In the genomic region with DNA sequence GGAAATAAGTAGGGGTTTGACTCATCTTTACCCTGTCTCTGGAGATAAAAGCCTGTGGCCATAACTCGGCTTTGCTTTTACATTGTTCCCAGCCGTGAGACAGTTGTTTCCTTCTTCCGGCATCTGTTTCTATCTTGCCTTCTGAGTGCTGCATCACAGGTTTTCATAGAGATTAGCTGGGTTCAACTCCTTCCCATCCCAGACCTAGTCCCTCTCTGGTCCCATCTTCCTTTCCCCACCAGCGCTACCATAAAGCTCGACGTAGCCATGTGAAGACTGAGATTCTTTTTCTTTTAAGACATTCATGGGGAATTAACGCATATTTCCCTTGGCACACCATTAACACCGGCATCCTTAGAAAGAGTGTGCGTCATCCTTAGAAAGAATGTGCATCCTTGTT, we compare ENCODE assay signal across 10 mouse cellular contexts.
DNase-seq lines count a peak whose midpoint lies in the region; ATAC-seq and TF ChIP-seq lines count a peak whose summit lies in the region.
"Had no signal": no experiment of that assay in that cellular context is flagged by ENCODE, and none has a peak within 500 bp of the region (broad histone marks: within the 10 kb centered on the region; RNA-seq: fewer than 3 reads in every experiment).

No protein-coding gene starts in this region.

- TF ChIP-seq CTCF in heart, adult 2 months (IDR thresholded peaks at IDR 0.05) = no peak
- no peak for TF ChIP-seq CTCF in cerebellum, adult 2 months (IDR thresholded peaks at IDR 0.05; ENCODE audit: borderline replicate concordance, insufficient read depth, low read depth, low read length)

- H3K9me3 ChIP-seq in heart, embryonic 14.5 days (ENCODE audit: control insufficient read depth, low read length) = no peaks in the 10 kb centered on the region
- H3K9me3 ChIP-seq in embryonic facial prominence, embryonic 13.5 days = no peaks in the 10 kb centered on the region
- H3K9me3 ChIP-seq in intestine, embryonic 15.5 days = no peaks in the 10 kb centered on the region
- no peaks in the 10 kb centered on the region for H3K9me3 ChIP-seq in midbrain, embryonic 15.5 days

- peaks cover 28 to 46% of the 10 kb centered on the region in 2 experiments for H3K4me1 ChIP-seq in heart, embryonic 14.5 days (ENCODE audit: control insufficient read depth in 2 of 2, insufficient read depth in 2 of 2, low read length in 2 of 2)
- H3K4me1 ChIP-seq in heart, adult 2 months (ENCODE audit: control insufficient read depth, insufficient read depth, low read length) = peaks cover 4% of the 10 kb centered on the region
- peaks cover 60% of the 10 kb centered on the region for H3K4me1 ChIP-seq in embryonic facial prominence, embryonic 13.5 days
- peaks cover 41% of the 10 kb centered on the region for H3K4me1 ChIP-seq in intestine, embryonic 15.5 days (replicated peaks)
- H3K4me1 ChIP-seq in midbrain, embryonic 15.5 days = peaks cover 34% of the 10 kb centered on the region
- peaks cover 14% of the 10 kb centered on the region for H3K4me1 ChIP-seq in cerebellum, adult 2 months (ENCODE audit: control insufficient read depth, insufficient read depth, low read length)

- TF ChIP-seq EP300 in heart, adult 2 months (IDR thresholded peaks at IDR 0.05; ENCODE audit: insufficient read depth, low read depth, low read length) = no peak

- no peaks in the 10 kb centered on the region for H3K79me2 ChIP-seq in heart, adult 2 months (replicated peaks; ENCODE audit: control insufficient read depth, insufficient read depth, low read length)

- peak overlapping the region; percentile 57 for H3K4me2 ChIP-seq in heart, embryonic 14.5 days (ENCODE audit: low read length)
- H3K4me2 ChIP-seq in embryonic facial prominence, embryonic 13.5 days = peak overlapping the region; percentile 70
- H3K4me2 ChIP-seq in intestine, embryonic 15.5 days (replicated peaks) = peak overlapping the region; percentile 60
- peak overlapping the region; percentile 46 for H3K4me2 ChIP-seq in midbrain, embryonic 15.5 days

- H3K27ac ChIP-seq in heart, embryonic 14.5 days (replicated peaks in 1 of 2; ENCODE audit: control insufficient read depth in 1 of 2, insufficient read depth in 1 of 2, low read depth in 2 of 2, low read length in 2 of 2) = peak overlapping the region; percentile 97 to 98; a peak in 3 of 4 replicates
- no peak overlapping the region for H3K27ac ChIP-seq in heart, adult 2 months
- peak overlapping the region; percentile 8; the same call in 1 of the 2 replicates for H3K27ac ChIP-seq in embryonic facial prominence, embryonic 13.5 days
- 0 out of 2 replicates have a peak overlapping the region, but pooled peaks have one; percentile 27 for H3K27ac ChIP-seq in intestine, embryonic 15.5 days
- no peak overlapping the region for H3K27ac ChIP-seq in midbrain, embryonic 15.5 days
- H3K27ac ChIP-seq in cerebellum, adult 2 months (ENCODE audit: insufficient read depth, low read length) = no peak overlapping the region

- no peak for DNase-seq in heart, adult 2 months
- DNase-seq in frontal cortex, postnatal 14 days (ENCODE audit: low spot score in 2 of 2) = no peak
- no peak for DNase-seq in spleen, postnatal 14 days (ENCODE audit: low spot score in 2 of 2)
- DNase-seq in cerebellum, adult 2 months = no peak
- DNase-seq: left cerebral cortex, postnatal 4 days; right cerebral cortex, postnatal 25 days had no signal

- 0% methylated on average over 9 of the region's 9 CpGs for WGBS in heart, embryonic 14.5 days
- WGBS in heart, adult 2 months = 12% methylated on average over 9 of the region's 9 CpGs
- 1% methylated on average over 9 of the region's 9 CpGs for WGBS in embryonic facial prominence, embryonic 13.5 days
- 6% methylated on average over 9 of the region's 9 CpGs for WGBS in intestine, embryonic 15.5 days
- WGBS in midbrain, embryonic 15.5 days = under 1% methylated on average over 9 of the region's 9 CpGs
- WGBS in cerebellum, adult 2 months = 67% methylated on average over 9 of the region's 9 CpGs

- ATAC-seq in heart, embryonic 14.5 days (ENCODE audit: insufficient number of reproducible peaks, insufficient read depth, low FRiP score, low read depth) = no peak
- no peak for ATAC-seq in embryonic facial prominence, embryonic 13.5 days (ENCODE audit: insufficient number of reproducible peaks, insufficient read depth, low FRiP score, low TSS enrichment, low read depth)
- ATAC-seq in intestine, embryonic 15.5 days = peak; percentile 5; the same call in 1 of the 2 replicates
- ATAC-seq in midbrain, embryonic 15.5 days (replicated peaks) = peak; percentile 16

- H3K27me3 ChIP-seq in heart, embryonic 14.5 days (ENCODE audit: control insufficient read depth, insufficient read depth, low read length) = no peaks in the 10 kb centered on the region
- H3K27me3 ChIP-seq in heart, adult 2 months (ENCODE audit: control insufficient read depth, insufficient read depth, low read length) = no peaks in the 10 kb centered on the region
- H3K27me3 ChIP-seq in embryonic facial prominence, embryonic 13.5 days = peaks cover 28% of the 10 kb centered on the region
- H3K27me3 ChIP-seq in intestine, embryonic 15.5 days (replicated peaks) = no peaks in the 10 kb centered on the region
- H3K27me3 ChIP-seq in midbrain, embryonic 15.5 days (replicated peaks) = no peaks in the 10 kb centered on the region
- H3K27me3 ChIP-seq in cerebellum, adult 2 months (ENCODE audit: control insufficient read depth, insufficient read depth, low read length) = no peaks in the 10 kb centered on the region

- no peaks in the 10 kb centered on the region for H3K36me3 ChIP-seq in heart, embryonic 14.5 days (ENCODE audit: control insufficient read depth, insufficient read depth, low read length)
- H3K36me3 ChIP-seq in heart, adult 2 months (ENCODE audit: control insufficient read depth, insufficient read depth, low read length) = no peaks in the 10 kb centered on the region; the same call in 1 of the 2 replicates
- no peaks in the 10 kb centered on the region for H3K36me3 ChIP-seq in embryonic facial prominence, embryonic 13.5 days
- no peaks in the 10 kb centered on the region for H3K36me3 ChIP-seq in intestine, embryonic 15.5 days
- no peaks in the 10 kb centered on the region for H3K36me3 ChIP-seq in midbrain, embryonic 15.5 days (replicated peaks)

- peak overlapping the region; percentile 61 to 71 for H3K4me3 ChIP-seq in heart, embryonic 14.5 days (ENCODE audit: control insufficient read depth in 1 of 2, insufficient read depth in 1 of 2, low read depth in 1 of 2, low read length in 2 of 2)
- H3K4me3 ChIP-seq in heart, adult 2 months = no peak overlapping the region
- peak overlapping the region; percentile 45 for H3K4me3 ChIP-seq in embryonic facial prominence, embryonic 13.5 days
- H3K4me3 ChIP-seq in intestine, embryonic 15.5 days (replicated peaks) = peak overlapping the region; percentile 30
- peak overlapping the region; percentile 21 for H3K4me3 ChIP-seq in midbrain, embryonic 15.5 days
- H3K4me3 ChIP-seq in cerebellum, adult 2 months (replicated peaks; ENCODE audit: insufficient read depth, low read depth, low read length) = no peak overlapping the region

- peak overlapping the region; percentile 73 for H3K9ac ChIP-seq in heart, embryonic 14.5 days (ENCODE audit: low read length)
- no peak overlapping the region for H3K9ac ChIP-seq in heart, adult 2 months (ENCODE audit: low read depth, low read length)
- no peak overlapping the region for H3K9ac ChIP-seq in embryonic facial prominence, embryonic 13.5 days
- H3K9ac ChIP-seq in intestine, embryonic 15.5 days = no peak overlapping the region
- H3K9ac ChIP-seq in midbrain, embryonic 15.5 days = no peak overlapping the region

- TF ChIP-seq POLR2A in heart, adult 2 months (IDR thresholded peaks at IDR 0.05; ENCODE audit: insufficient read depth, low read depth, low read length) = no peak
- no peak for TF ChIP-seq POLR2A in cerebellum, adult 2 months (IDR thresholded peaks at IDR 0.05; ENCODE audit: borderline replicate concordance, insufficient read depth, low read length)

- intact Hi-C loops in heart, adult 2 months (cut with DNase I) = loop anchor here (5.0 kb wide), 1 partner anchor 35 kb away; no protein-coding TSS in a partner anchor

Comparison
In these comparisons a context has a peak if more than half of its experiments do, and no peak if none do; other contexts are left out.
1. H3K27ac ChIP-seq: peak in heart, embryonic 14.5 days (2 of 2), embryonic facial prominence, embryonic 13.5 days (single experiment) and intestine, embryonic 15.5 days (single experiment); none in heart, adult 2 months (single experiment), midbrain, embryonic 15.5 days (single experiment) and cerebellum, adult 2 months (single experiment).
2. H3K4me3 ChIP-seq: peak in heart, embryonic 14.5 days (2 of 2), embryonic facial prominence, embryonic 13.5 days (single experiment), intestine, embryonic 15.5 days (single experiment) and midbrain, embryonic 15.5 days (single experiment); none in heart, adult 2 months (single experiment) and cerebellum, adult 2 months (single experiment).
3. ATAC-seq: peak in intestine, embryonic 15.5 days (single experiment) and midbrain, embryonic 15.5 days (single experiment); none in heart, embryonic 14.5 days (single experiment) and embryonic facial prominence, embryonic 13.5 days (single experiment).
4. Peak in every context shown above with its lines, with median percentiles within 50 percentile points of each other: H3K4me2 ChIP-seq.